In the genomic region with DNA sequence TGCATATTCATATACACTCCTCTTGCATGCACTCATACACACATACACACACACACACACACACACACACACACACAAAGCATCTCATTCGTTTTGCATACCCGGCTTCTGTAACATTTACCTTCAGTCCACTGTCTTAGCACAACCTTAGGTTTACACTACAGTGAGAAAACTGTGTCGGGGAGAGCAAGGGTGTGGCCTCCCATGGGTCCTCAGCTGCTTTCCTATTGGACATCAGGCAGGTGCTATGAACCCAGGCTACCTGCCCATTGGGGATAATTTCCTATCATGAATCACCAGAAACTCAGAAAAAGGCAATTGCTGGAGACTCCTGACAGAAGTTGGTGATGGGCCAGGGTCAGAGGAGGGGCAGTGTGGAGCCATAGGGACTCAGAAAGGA, we compare ENCODE assay signal across 29 mouse cellular contexts. TPM values are rescaled to one million over a fixed set of nuclear protein-coding genes. Genes with fewer than 3 reads are reported as not detected.
"Had no signal": no experiment of that assay in that cellular context is flagged by ENCODE, and none has a peak within 500 bp of the region (broad histone marks: within the 10 kb centered on the region; RNA-seq: fewer than 3 reads in every experiment).

No protein-coding gene starts in this region.

- H3K4me3 ChIP-seq: left cerebral cortex, adult 2 months; liver, embryonic 13.5 days; midbrain, embryonic 15.5 days; neural tube, embryonic 12.5 days; neural tube, embryonic 15.5 days had no signal

- H3K4me2 ChIP-seq: liver, embryonic 13.5 days; midbrain, embryonic 11.5 days; midbrain, embryonic 15.5 days; neural tube, embryonic 12.5 days; neural tube, embryonic 15.5 days had no signal

- H3K36me3 ChIP-seq: liver, embryonic 13.5 days; midbrain, embryonic 15.5 days; neural tube, embryonic 12.5 days; neural tube, embryonic 15.5 days had no signal

- H3K4me1 ChIP-seq: liver, embryonic 13.5 days; midbrain, embryonic 15.5 days; neural tube, embryonic 12.5 days; neural tube, embryonic 15.5 days had no signal

- H3K9ac ChIP-seq: liver, embryonic 13.5 days; midbrain, embryonic 15.5 days; neural tube, embryonic 12.5 days; neural tube, embryonic 15.5 days had no signal

- ATAC-seq: midbrain, embryonic 15.5 days had no signal

- H3K27me3 ChIP-seq: liver, embryonic 13.5 days; midbrain, embryonic 15.5 days; neural tube, embryonic 12.5 days; neural tube, embryonic 15.5 days had no signal

- H3K9me3 ChIP-seq: liver, embryonic 13.5 days; midbrain, embryonic 15.5 days; neural tube, embryonic 12.5 days; neural tube, embryonic 15.5 days had no signal

- DNase-seq: kidney, adult 18-20 months; kidney, adult 9 months; kidney, postnatal 14 days; layer of hippocampus, postnatal 36 days; liver, embryonic 13.5 days; lung, adult 2 months; lung, postnatal 14 days; lung, postnatal 4 days; retina, postnatal 1 day; right cerebral cortex, postnatal 25 days; thymus, postnatal 36 days had no signal

- H3K27ac ChIP-seq: left cerebral cortex, adult 2 months; liver, embryonic 13.5 days; midbrain, embryonic 15.5 days; neural tube, embryonic 12.5 days; neural tube, embryonic 15.5 days had no signal

RNA-seq across cellular contexts. Expression of a gene that starts 8.9 kb away (rescaled TPM):
- total RNA-seq: left cerebral cortex, adult 2 months; left cerebral cortex, postnatal 36 days; megakaryocyte progenitor cell, adult 5-6 weeks; megakaryocyte-erythroid progenitor cell, adult 5-6 weeks had no signal

RNA-seq across cellular contexts. Expression of a gene that starts 21.6 kb away (rescaled TPM):
- total RNA-seq: left cerebral cortex, adult 2 months; left cerebral cortex, postnatal 10 days; left cerebral cortex, postnatal 36 days; liver, adult 2 months; megakaryocyte progenitor cell, adult 5-6 weeks; megakaryocyte-erythroid progenitor cell, adult 5-6 weeks had no signal
- polyA plus RNA-seq: liver, adult 2 months had no signal

RNA-seq across cellular contexts. Expression of a gene that starts 35.7 kb away (rescaled TPM):
- total RNA-seq: liver, adult 2 months; megakaryocyte progenitor cell, adult 5-6 weeks; megakaryocyte-erythroid progenitor cell, adult 5-6 weeks had no signal
- polyA plus RNA-seq: kidney, embryonic 16.5 days; large intestine, adult 2 months; liver, adult 2 months; liver, embryonic 13.5 days; liver, embryonic 16.5 days; lung, adult 2 months; lung, embryonic 16.5 days; midbrain, embryonic 11.5 days; midbrain, embryonic 15.5 days; urinary bladder, adult 2 months had no signal

RNA-seq across cellular contexts. Expression of a gene that starts 36.0 kb away (rescaled TPM):
- total RNA-seq: layer of hippocampus, adult 8-10 months; layer of hippocampus, postnatal 10 days; layer of hippocampus, postnatal 36 days; left cerebral cortex, adult 2 months; left cerebral cortex, postnatal 10 days; left cerebral cortex, postnatal 36 days; liver, adult 2 months; megakaryocyte progenitor cell, adult 5-6 weeks; megakaryocyte-erythroid progenitor cell, adult 5-6 weeks had no signal
- polyA plus RNA-seq: limb, embryonic 11.5 days; liver, adult 2 months; liver, embryonic 16.5 days; midbrain, embryonic 11.5 days; midbrain, embryonic 15.5 days had no signal

RNA-seq across cellular contexts. Expression of a gene that starts 50.0 kb away (rescaled TPM):
- total RNA-seq: layer of hippocampus, adult 8-10 months; layer of hippocampus, postnatal 36 days; left cerebral cortex, adult 2 months; left cerebral cortex, postnatal 10 days; left cerebral cortex, postnatal 36 days; liver, adult 2 months; megakaryocyte progenitor cell, adult 5-6 weeks; megakaryocyte-erythroid progenitor cell, adult 5-6 weeks had no signal
- polyA plus RNA-seq: liver, adult 2 months had no signal
